Mouse (Mus musculus) midbrain, embryonic 15.5 days (tissue): ENCODE data around the gene Stard13. TPM values are rescaled to one million over a fixed set of nuclear protein-coding genes. Genes with fewer than 3 reads are reported as not detected.

ENCODE experiments used
- ATAC-seq: fragments of 200-750 bp; cut with Nextera tagmentation; replicated peaks from 2 replicates; pipeline ENCODE4 v1.8.0; 2017; ENCODE audit warnings: moderate TSS enrichment
- H3K27ac ChIP-seq: fragments of 300-500 bp; sonication (generic); 2 replicates; pipeline ENCODE4 v1.5.1; 2015; ENCODE audit warnings: mild to moderate bottlenecking, inconsistent platforms
- H3K27me3 ChIP-seq: fragments of 300-500 bp; sonication (generic); replicated peaks from 2 replicates; pipeline ENCODE4 v1.6.1; 2015; ENCODE audit warnings: inconsistent platforms
- H3K36me3 ChIP-seq: fragments of 300-500 bp; sonication (generic); replicated peaks from 2 replicates; pipeline ENCODE4 v1.6.1; 2015; ENCODE audit warnings: inconsistent platforms
- H3K4me1 ChIP-seq: fragments of 300-500 bp; sonication (generic); 2 replicates; pipeline ENCODE4 v1.6.1; 2015; ENCODE audit warnings: inconsistent platforms
- H3K4me2 ChIP-seq: fragments of 300-500 bp; sonication (generic); 2 replicates; pipeline ENCODE4 v1.6.1; 2015; ENCODE audit warnings: inconsistent platforms, mild to moderate bottlenecking, moderate library complexity
- H3K4me3 ChIP-seq: fragments of 300-500 bp; sonication (generic); 2 replicates; pipeline ENCODE4 v1.5.1; 2015; ENCODE audit warnings: mild to moderate bottlenecking, inconsistent platforms
- H3K9ac ChIP-seq: fragments of 300-500 bp; sonication (generic); 2 replicates; pipeline ENCODE4 v1.6.1; 2015; ENCODE audit warnings: mild to moderate bottlenecking, inconsistent platforms
- H3K9me3 ChIP-seq: fragments of 300-500 bp; sonication (generic); 2 replicates; pipeline ENCODE4 v1.6.1; 2016; ENCODE audit warnings: inconsistent platforms
- WGBS: fragments of 180-500 bp; shearing (Covaris S2); methylation state at CpG from one replicate; pipeline ENCODE4 v1.1.7; 2015; ENCODE audit warnings: mixed read lengths; 5-methylcytosine and 5-hydroxymethylcytosine counted together
- polyA plus RNA-seq: library from polyadenylated mRNA; unstranded; fragments of >200 nt; fragmentation: Nextera tagmentation; extraction: Ambion mirVana; gene quantifications from 2 replicates; pipeline ENCODE4 v1.2.1, GENCODE M21; 2015

Stard13 gene
- polyA plus RNA-seq, 1 experiment from 2014 or later: 4.0 TPM

DNA sequence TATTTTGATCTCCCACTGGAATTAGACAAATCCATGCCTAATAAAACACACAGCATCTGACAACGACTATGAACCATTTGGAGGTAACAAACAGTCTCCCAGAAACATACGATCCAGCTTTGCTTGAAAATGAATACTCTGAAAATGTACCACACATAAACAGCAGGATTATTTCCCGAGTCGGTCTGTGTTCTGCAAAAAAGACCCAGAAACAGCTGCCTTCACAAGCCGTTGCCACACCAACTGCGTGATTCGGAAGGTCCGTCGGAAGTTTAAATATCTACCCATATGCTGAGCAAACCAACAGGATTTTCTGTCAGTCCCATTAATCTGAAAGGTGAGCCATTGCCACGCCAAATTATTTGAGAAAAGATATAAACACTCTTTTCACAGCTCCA lies 107.0 kb downstream of the Stard13 start:
- ATAC-seq: no peak
- Histone ChIP-seq H3K9ac (no peak overlapping the region), H3K36me3 (no peaks in the 10 kb centered on the region), H3K27ac (no peak overlapping the region), H3K4me1 (no peaks in the 10 kb centered on the region), H3K4me2 (no peak overlapping the region), H3K27me3 (no peaks in the 10 kb centered on the region), H3K4me3 (no peak overlapping the region), H3K9me3 (no peaks in the 10 kb centered on the region)
- 78% methylated on average over 10 of the region's 10 CpGs for WGBS

DNA sequence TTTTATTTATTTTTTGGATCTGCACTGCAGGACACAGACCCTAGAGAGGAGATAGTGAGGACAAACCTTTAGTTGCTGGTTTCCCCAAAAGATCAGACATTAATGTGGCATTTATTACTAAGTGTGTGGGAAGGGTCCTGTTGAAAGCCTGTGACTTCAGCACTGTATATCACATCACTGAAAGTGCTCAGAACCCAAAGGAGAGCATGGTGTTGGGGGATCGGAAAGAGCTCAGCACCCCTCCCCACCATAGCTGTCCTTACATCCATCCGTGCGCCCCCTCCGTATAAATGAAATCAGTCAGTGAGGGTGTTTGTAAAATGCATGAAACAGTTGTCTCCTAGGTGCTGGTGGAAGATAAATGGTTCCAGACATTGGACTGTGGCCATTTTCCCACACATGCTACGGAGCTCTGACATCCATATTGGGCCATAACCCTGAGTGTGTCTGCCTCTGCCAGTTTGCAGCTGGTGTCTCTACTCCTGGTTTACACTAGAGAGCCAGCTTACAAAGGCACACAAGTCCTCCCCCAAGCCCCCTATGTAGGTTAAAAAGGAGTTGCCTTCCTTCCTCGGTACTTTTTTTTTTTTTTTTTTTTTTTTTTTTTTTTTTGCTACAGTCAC lies 107.5 kb downstream of the Stard13 start:
- 80% methylated on average over 6 of the region's 6 CpGs for WGBS
- H3K36me3 ChIP-seq: no peaks in the 10 kb centered on the region
- H3K27me3 ChIP-seq: no peaks in the 10 kb centered on the region
- H3K4me1 ChIP-seq: no peaks in the 10 kb centered on the region
- H3K9ac ChIP-seq: no peak overlapping the region
- no peak overlapping the region for H3K27ac ChIP-seq
- ATAC-seq: no peak
- H3K4me2 ChIP-seq: no peak overlapping the region
- no peak overlapping the region for H3K4me3 ChIP-seq
- no peaks in the 10 kb centered on the region for H3K9me3 ChIP-seq

DNA sequence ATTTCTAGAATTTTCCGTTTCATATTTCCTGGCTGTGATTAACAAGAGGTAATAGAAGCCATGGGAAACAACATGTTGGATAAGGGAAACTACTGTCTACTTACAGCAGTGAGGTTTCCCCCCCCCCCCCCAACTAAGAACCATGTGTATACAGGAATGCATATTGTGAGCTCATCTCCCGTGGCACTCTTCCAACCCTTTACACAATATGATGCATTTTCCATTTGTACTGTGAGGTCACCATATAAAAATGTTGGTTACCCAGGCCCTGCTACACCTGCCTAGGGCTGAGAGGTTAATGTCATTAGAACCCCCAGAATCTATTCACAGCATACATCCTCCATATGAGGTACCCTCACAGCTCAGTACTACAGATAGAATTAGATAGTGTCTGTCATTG lies 115.8 kb downstream of the Stard13 start:
- WGBS: 83% methylated on average over 2 of the region's 2 CpGs
- Histone ChIP-seq H3K36me3 (no peaks in the 10 kb centered on the region), H3K4me2 (no peak overlapping the region), H3K27me3 (no peaks in the 10 kb centered on the region), H3K9me3 (no peaks in the 10 kb centered on the region), H3K4me3 (no peak overlapping the region), H3K9ac (no peak overlapping the region), H3K4me1 (no peaks in the 10 kb centered on the region), H3K27ac (no peak overlapping the region)
- ATAC-seq: no peak

DNA sequence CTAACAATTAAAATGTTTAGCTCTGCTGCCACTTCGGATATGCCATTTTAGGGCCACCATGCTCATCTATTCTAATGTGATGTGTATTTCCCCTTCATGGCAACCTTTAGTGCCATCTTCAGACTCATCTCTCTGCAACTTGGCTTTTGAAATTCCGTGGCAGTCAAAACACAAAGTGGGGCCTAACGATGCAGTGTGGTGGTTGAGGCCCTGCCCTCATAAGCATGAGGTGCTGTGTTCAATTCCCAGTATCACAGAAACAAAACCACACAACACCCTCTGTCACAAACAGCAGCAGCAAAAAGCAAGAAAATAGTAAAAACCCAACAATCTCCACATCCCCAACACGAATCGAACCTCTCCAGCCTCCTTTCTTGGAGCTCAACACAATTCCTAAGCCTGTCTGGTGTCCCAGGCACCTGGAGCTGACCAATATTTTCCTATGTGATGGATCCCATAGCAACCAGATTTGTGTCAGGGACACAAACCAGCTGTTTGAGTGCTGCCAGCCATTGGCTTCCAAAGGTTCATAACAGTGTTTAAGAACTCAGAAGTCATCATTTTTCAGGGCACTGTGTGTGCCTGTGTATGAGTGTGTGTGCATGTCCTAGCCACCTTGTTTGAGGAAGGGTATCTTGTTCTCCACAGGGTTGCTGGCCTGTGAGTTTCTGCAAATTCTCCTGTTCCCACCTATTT lies 117.3 kb downstream of the Stard13 start:
- no peak for ATAC-seq
- WGBS: 92% methylated on average over 5 of the region's 5 CpGs
- H3K9me3 ChIP-seq: no peaks in the 10 kb centered on the region
- H3K4me3 ChIP-seq: no peak overlapping the region
- no peak overlapping the region for H3K4me2 ChIP-seq
- H3K36me3 ChIP-seq: no peaks in the 10 kb centered on the region
- H3K9ac ChIP-seq: no peak overlapping the region
- no peaks in the 10 kb centered on the region for H3K27me3 ChIP-seq
- H3K4me1 ChIP-seq: no peaks in the 10 kb centered on the region
- no peak overlapping the region for H3K27ac ChIP-seq

DNA sequence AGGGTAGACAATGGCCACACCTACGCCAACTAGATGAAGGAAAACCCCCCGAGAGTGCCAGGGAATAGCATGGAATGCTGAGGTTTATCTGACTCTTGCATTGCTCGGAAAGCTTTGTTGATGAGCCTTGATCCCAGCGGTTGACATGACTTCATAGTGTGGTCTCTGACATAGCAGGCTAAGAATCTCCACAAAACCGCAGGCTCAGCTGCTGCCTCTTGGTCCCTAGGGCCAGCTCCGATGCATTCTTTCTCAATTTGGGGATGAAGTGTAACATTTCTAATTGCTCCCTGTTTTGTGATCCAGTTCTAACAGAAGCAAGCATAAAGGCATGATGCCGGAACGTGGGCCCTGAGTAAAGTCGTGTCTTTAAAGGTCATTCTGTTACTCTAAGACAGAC lies 120.9 kb downstream of the Stard13 start:
- Histone ChIP-seq H3K9ac (no peak overlapping the region), H3K36me3 (no peaks in the 10 kb centered on the region), H3K4me3 (no peak overlapping the region), H3K27me3 (no peaks in the 10 kb centered on the region), H3K27ac (no peak overlapping the region), H3K9me3 (no peaks in the 10 kb centered on the region), H3K4me2 (no peak overlapping the region), H3K4me1 (peaks cover 3% of the 10 kb centered on the region; the same call in 1 of the 2 replicates)
- 84% methylated on average over 9 of the region's 9 CpGs for WGBS
- ATAC-seq: no peak

DNA sequence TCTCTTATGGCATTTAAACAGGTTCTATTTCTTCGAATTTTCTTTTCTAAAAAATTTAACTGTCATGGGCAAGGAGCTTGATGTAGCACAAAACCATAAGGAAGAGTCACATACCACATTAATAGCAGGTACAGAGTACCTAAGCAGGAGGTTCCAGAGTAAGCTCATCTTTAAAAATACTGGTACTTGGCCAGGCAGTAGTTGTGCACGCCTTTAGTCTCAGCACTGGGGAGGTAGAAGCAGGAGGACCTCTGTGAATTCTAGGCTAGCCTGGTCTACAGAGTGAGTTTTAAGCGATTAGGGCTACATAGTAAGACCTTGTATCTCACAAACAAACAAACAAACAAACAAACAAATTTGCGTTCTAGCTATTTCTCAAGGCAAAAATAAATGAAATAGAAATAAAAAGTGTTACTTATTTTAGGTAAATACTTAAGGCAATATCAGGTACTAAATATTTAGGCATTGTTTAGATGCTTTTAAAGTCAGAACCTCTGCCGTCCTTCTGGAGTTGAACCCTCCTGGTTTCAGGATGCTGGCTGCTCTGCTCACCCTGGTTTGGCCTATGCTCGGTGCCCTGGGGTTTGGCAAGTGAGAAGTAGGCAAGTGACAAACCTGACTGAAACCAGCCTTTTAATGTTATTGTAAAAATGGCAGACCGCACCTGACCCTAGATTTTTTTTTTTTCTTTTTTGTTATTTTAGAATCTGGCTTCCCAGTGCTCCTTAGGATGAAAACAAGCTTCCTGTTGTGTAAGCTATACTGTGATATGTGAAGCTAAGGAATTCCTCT lies 122.4 kb downstream of the Stard13 start:
- Histone ChIP-seq H3K9ac (no peak overlapping the region), H3K4me1 (peaks cover 3% of the 10 kb centered on the region; the same call in 1 of the 2 replicates), H3K36me3 (no peaks in the 10 kb centered on the region), H3K27me3 (no peaks in the 10 kb centered on the region), H3K27ac (no peak overlapping the region), H3K4me2 (no peak overlapping the region), H3K9me3 (no peaks in the 10 kb centered on the region), H3K4me3 (no peak overlapping the region)
- no peak for ATAC-seq
- WGBS: 91% methylated on average over 7 of the region's 7 CpGs

DNA sequence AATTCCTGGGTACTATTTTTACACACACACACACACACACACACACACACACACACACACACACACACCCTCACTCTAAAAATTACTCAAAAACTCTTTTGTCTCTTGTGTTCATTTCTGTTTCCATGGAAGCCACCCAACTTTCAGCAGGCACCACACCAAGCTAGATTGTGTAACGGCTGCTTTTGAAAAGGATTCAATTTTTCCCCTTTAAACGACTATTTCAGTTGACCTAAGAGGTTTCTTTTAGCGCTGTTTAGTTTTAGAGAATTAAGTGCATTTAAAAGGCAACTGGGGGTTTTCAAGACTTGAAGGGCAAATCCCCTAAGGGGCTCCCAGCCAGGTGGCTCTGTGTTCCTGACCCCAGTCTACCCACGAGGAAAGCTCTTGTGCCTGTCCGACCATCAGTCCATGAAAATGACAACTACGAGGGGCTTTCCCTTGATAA lies 123.2 kb downstream of the Stard13 start:
- H3K4me3 ChIP-seq: no peak overlapping the region
- no peak overlapping the region for H3K27ac ChIP-seq
- peaks cover 3% of the 10 kb centered on the region; the same call in 1 of the 2 replicates for H3K4me1 ChIP-seq
- no peaks in the 10 kb centered on the region for H3K36me3 ChIP-seq
- H3K9ac ChIP-seq: no peak overlapping the region
- WGBS: 51% methylated on average over 6 of the region's 6 CpGs
- no peaks in the 10 kb centered on the region for H3K9me3 ChIP-seq
- no peak overlapping the region for H3K4me2 ChIP-seq
- H3K27me3 ChIP-seq: no peaks in the 10 kb centered on the region
- ATAC-seq: no peak

DNA sequence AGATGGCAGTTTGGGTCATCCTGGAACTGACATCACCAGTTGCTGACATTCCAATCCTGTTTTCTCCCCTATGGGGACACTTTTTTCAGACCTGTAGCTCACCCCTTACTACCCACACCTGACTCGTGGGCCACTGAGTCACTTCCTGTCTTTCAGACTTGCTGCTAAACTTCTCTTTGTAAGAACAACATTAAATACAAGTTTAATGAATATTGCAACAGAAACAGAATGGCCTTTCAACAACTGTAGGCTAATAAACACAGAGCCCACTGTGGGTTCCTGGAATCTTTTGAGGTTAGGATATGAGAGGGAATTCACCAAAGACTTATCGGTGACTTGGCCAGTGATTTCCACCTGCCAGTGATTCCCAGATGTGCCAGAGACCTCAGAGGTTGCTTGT lies 123.8 kb downstream of the Stard13 start:
- no peak overlapping the region for H3K27ac ChIP-seq
- ATAC-seq: no peak
- no peaks in the 10 kb centered on the region for H3K9me3 ChIP-seq
- H3K4me3 ChIP-seq: no peak overlapping the region
- H3K4me2 ChIP-seq: no peak overlapping the region
- no peaks in the 10 kb centered on the region for H3K36me3 ChIP-seq
- no peak overlapping the region for H3K9ac ChIP-seq
- H3K4me1 ChIP-seq: peaks cover 3% of the 10 kb centered on the region; the same call in 1 of the 2 replicates
- no peaks in the 10 kb centered on the region for H3K27me3 ChIP-seq
- WGBS: 81% methylated on average over 2 of the region's 2 CpGs

DNA sequence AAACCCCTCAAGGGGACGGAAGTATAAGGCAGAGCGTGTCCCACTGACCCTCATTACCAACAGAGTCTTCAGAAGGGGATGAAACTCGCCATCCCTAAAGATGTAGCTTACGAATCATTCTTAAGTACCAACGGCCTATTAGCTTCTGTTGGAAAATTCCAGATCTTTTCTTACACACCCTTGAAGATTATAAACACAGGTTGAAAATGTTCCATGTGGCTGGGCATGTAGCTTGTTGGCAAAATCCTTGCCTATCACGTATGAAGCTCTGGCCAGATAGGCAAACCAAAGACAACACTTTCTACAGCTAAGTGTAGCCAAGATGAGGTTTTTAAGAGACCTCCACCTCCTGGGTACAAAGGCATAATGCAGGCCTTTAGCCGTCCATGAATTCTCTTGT lies 124.7 kb downstream of the Stard13 start:
- Histone ChIP-seq H3K36me3 (no peaks in the 10 kb centered on the region), H3K4me3 (no peak overlapping the region), H3K27ac (no peak overlapping the region), H3K4me1 (peaks cover 6% of the 10 kb centered on the region; the same call in 1 of the 2 replicates), H3K4me2 (no peak overlapping the region), H3K27me3 (no peaks in the 10 kb centered on the region), H3K9me3 (no peaks in the 10 kb centered on the region), H3K9ac (no peak overlapping the region)
- no peak for ATAC-seq
- 76% methylated on average over 7 of the region's 7 CpGs for WGBS

DNA sequence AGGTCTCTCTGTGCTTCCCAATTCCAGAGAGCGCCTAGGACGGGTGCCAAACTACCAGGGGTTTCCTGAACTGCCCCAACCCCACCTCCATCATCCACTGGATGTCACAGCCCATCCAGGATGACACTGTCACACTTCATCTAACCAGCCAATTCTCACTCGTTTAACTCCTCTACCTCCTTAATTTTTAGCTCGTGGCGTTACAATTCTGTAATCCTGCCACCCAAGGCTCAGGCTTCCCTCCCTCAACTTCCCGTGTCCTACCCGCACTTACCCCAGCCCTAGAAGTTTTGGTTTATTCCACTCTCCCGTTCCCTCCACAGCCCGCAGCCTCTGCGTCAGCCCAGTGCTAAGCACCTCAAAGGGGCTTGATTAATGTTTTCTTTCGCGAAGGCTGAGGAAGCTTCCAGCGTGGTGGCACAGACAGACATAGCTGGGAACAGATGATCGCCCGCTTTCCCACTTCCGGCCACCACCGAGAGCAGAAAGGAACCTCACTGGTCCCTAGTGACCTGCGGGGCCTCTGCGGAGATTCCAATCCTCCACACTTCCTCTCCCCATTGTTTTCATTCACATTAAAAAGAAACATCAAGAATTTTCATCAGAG lies 125.2 kb downstream of the Stard13 start:
- 74% methylated on average over 19 of the region's 19 CpGs for WGBS
- Histone ChIP-seq H3K4me2 (no peak overlapping the region), H3K27ac (no peak overlapping the region), H3K27me3 (no peaks in the 10 kb centered on the region), H3K4me1 (peaks cover 6% of the 10 kb centered on the region; the same call in 1 of the 2 replicates), H3K4me3 (no peak overlapping the region), H3K9ac (no peak overlapping the region), H3K9me3 (no peaks in the 10 kb centered on the region), H3K36me3 (no peaks in the 10 kb centered on the region)
- ATAC-seq: 0 out of 2 replicates have a peak, but pooled peaks have one; percentile 15

DNA sequence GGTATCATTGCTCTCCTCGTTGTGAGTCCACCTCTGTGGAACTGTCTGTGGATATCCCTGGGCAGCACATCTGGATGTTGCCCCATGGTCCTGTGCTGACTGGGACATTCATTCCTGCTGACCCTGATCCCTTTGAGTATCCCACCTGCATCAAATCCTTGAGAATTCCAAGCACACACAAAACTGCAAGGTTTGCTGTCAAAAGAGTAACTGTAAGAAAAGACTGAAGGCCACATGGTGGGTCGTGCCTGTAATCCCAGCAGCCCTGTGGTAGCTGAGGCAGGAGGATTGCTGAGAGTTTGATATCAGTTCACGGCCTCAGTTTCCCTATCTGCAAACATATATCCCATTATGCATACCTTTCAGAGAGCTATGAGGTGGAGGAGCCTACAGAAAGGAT lies 126.8 kb downstream of the Stard13 start:
- no peak for ATAC-seq
- Histone ChIP-seq H3K4me3 (no peak overlapping the region), H3K9ac (no peak overlapping the region), H3K27ac (no peak overlapping the region), H3K4me1 (peaks cover 6% of the 10 kb centered on the region; the same call in 1 of the 2 replicates), H3K36me3 (no peaks in the 10 kb centered on the region), H3K9me3 (no peaks in the 10 kb centered on the region), H3K4me2 (no peak overlapping the region), H3K27me3 (no peaks in the 10 kb centered on the region)
- WGBS: 94% methylated on average over 3 of the region's 3 CpGs
